Mouse (Mus musculus): ENCODE results near the gene Natd1. TPM values are rescaled to one million over a fixed set of nuclear protein-coding genes. Genes with fewer than 3 reads are reported as not detected.
"Not testable (repeated sequence)": the region's sequence is repeated elsewhere in the genome, so short reads cannot be mapped to it uniquely, and the experiment has no call there.

The Natd1 gene
- total RNA-seq, 2 experiments from 2014 or later, result 10.6 TPM

- H3K27ac ChIP-seq, result peak overlapping the region; percentile 41; the same call in 1 of the 2 replicates
- TF ChIP-seq CTCF (conservative IDR thresholded peaks at IDR 0.05), result no peak
- H3K4me3 ChIP-seq, result no peak overlapping the region
- DNase-seq (ENCODE audit: low spot score in 2 of 2), result no peak
Measured at GRCm38 (mm10) chr11:60871409-60871808, 43.1 kb downstream of the Natd1 start.

DNA sequence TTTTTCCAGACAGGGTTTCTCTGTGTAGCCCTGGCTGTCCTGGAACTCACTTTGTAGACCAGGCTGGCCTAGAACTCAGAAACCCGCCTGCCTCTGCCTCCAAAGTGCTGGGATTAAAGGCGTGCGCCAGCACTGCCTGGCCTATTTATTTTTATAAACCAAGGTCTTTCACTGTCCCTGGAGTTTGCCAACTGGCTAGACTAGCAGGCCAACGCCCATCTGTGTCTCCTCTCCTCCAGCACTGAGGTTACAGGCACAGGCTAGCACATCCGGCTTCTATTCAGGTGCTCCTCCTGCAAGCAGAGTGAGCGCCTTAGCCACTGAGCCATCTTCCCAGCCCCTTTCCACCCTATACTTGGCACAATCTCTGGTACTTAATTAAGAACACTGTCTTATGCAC is 45.1 kb downstream of the Natd1 start:
- H3K27ac ChIP-seq; DNase-seq (ENCODE audit: low spot score in 2 of 2); H3K4me3 ChIP-seq: not testable (repeated sequence)

DNA sequence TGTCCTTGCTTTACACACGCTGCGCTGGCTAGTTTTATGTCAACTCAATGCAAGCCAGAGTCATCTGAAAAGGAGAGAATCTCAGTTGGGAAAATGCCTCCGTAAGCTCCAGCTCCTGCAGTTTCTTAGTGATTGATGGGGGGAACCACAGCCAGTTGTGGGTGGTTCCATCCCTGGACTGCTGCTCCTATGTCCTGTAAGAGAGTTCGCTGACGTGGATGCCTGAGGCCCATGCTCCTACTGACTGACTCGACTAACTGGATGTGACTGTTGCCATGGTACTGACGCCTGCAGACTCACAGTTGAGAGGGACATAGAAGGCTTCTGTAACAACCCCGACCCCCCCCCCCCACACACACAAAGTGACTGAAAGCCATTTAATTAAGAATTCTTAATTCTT is 46.6 kb downstream of the Natd1 start:
- DNase-seq (ENCODE audit: low spot score in 2 of 2), result no peak
- TF ChIP-seq CTCF (conservative IDR thresholded peaks at IDR 0.05), result no peak
- no peak overlapping the region for H3K27ac ChIP-seq
- no peak overlapping the region for H3K4me3 ChIP-seq

- Histone ChIP-seq H3K4me3 (no peak overlapping the region), H3K27ac (no peak overlapping the region)
- no peak for TF ChIP-seq CTCF (conservative IDR thresholded peaks at IDR 0.05)
- no peak for DNase-seq (ENCODE audit: low spot score in 2 of 2)
Measured at GRCm38 (mm10) chr11:60867456-60867855, 47.1 kb downstream of the Natd1 start.

DNA sequence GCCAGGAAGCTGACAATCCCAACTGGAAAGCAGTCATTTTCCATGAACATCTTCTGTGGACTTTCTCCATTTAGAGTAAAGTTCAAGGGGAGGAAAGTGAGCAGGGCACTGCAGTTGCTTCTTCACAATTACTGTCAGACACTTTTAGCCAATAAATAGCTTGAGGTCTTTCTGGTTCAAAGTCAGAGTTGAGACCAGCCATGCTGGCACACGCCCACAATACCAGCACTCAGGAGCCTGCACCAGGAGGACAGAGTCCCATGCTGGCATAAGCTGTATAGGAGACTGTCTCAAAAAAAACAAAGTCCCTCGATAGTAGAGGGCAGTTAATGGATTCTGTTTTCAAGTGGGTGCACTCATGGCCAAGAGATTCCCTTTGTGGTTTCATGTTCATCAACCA is 48.5 kb downstream of the Natd1 start:
- no peak for TF ChIP-seq CTCF (conservative IDR thresholded peaks at IDR 0.05)
- Histone ChIP-seq H3K4me3 (no peak overlapping the region), H3K27ac (no peak overlapping the region)
- no peak for DNase-seq (ENCODE audit: low spot score in 2 of 2)

GRCm38 (mm10) chr11:60864916-60865315 is 49.6 kb downstream of the Natd1 start:
- no peak for DNase-seq (ENCODE audit: low spot score in 2 of 2)
- Histone ChIP-seq H3K27ac (no peak overlapping the region), H3K4me3 (no peak overlapping the region)
- TF ChIP-seq CTCF (conservative IDR thresholded peaks at IDR 0.05), result no peak

- no peak overlapping the region for H3K27ac ChIP-seq
- no peak for TF ChIP-seq CTCF (conservative IDR thresholded peaks at IDR 0.05)
- DNase-seq (ENCODE audit: low spot score in 2 of 2), result no peak
- H3K4me3 ChIP-seq, result no peak overlapping the region
Measured at GRCm38 (mm10) chr11:60864166-60864565, 50.4 kb downstream of the Natd1 start.

- no peak overlapping the region for H3K27ac ChIP-seq
- H3K4me3 ChIP-seq, result no peak overlapping the region
- TF ChIP-seq CTCF (conservative IDR thresholded peaks at IDR 0.05), result no peak
- DNase-seq (ENCODE audit: low spot score in 2 of 2), result no peak
Measured at GRCm38 (mm10) chr11:60863196-60863595, 51.4 kb downstream of the Natd1 start.

- DNase-seq (ENCODE audit: low spot score in 2 of 2), result no peak
- Histone ChIP-seq H3K4me3 (no peak overlapping the region), H3K27ac (no peak overlapping the region)
- TF ChIP-seq CTCF (conservative IDR thresholded peaks at IDR 0.05), result no peak
Measured at GRCm38 (mm10) chr11:60861993-60862392, 52.6 kb downstream of the Natd1 start.

GRCm38 (mm10) chr11:60856587-60856986 is 58.0 kb downstream of the Natd1 start:
- TF ChIP-seq CTCF (conservative IDR thresholded peaks at IDR 0.05), result no peak
- Histone ChIP-seq H3K27ac (peak overlapping the region; percentile 53; the same call in 1 of the 2 replicates), H3K4me3 (no peak overlapping the region)
- DNase-seq (ENCODE audit: low spot score in 2 of 2), result peak in 1 of 2 experiments; percentile 25

Other genes with a start within 250 kb of the Natd1 start
- gene Llgl1, start 215.0 kb downstream of the Natd1 start, total RNA-seq (2021), result 10 to 100 TPM; 43.0 to 43.3 TPM
- gene Flii, start 187.5 kb downstream of the Natd1 start, total RNA-seq (2021), result 10 to 100 TPM; 59.5 to 68.2 TPM
- gene Mief2, start 186.4 kb downstream of the Natd1 start, total RNA-seq (2021), result 10 to 100 TPM; 21.2 to 25.0 TPM
- 1 to 10 TPM; 6.6 to 8.5 TPM for gene Top3a, start 137.4 kb downstream of the Natd1 start, total RNA-seq (2021)
- gene Smcr8, start 137.2 kb downstream of the Natd1 start, total RNA-seq (2021), result 10 to 100 TPM; 32.3 to 34.3 TPM
- gene Shmt1, start 103.0 kb downstream of the Natd1 start, total RNA-seq (2021), result 1 to 10 TPM; 8.6 to 9.6 TPM
- gene Dhrs7b, start 84.1 kb downstream of the Natd1 start, total RNA-seq (2021), result 10 to 100 TPM; 28.3 to 29.4 TPM
- 10 to 100 TPM; 26.8 to 29.1 TPM for gene Tmem11, start 35.5 kb downstream of the Natd1 start, total RNA-seq (2021)
- gene Map2k3, start 17.3 kb upstream of the Natd1 start, total RNA-seq (2021), result 10 to 100 TPM; 13.1 to 15.2 TPM
- gene Kcnj12, start 107.8 kb upstream of the Natd1 start, total RNA-seq (2021), result 1 to 10 TPM; 5.2 to 7.4 TPM
- gene Tnfrsf13b, start 212.0 kb upstream of the Natd1 start, total RNA-seq (2021), result 1 to 10 TPM in 1 of 2 experiments, under 1 TPM in 1; 0.98 to 1.5 TPM